Mouse (Mus musculus) stomach, embryonic 14.5 days (tissue): ENCODE measurements around the gene Zfp451. TPM values are rescaled to one million over a fixed set of nuclear protein-coding genes. Genes with fewer than 3 reads are reported as not detected.

Experiments
- ATAC-seq: fragments of 200-750 bp; cut with Nextera tagmentation; 2 replicates; pipeline ENCODE4 v1.8.0; 2017; ENCODE audit warnings: low read depth, moderate TSS enrichment; ENCODE audit not compliant: insufficient number of reproducible peaks, insufficient read depth, low FRiP score
- H3K27ac ChIP-seq: fragments of 300-500 bp; sonication (generic); 2 replicates; pipeline ENCODE4 v1.5.1; 2014; ENCODE audit warnings: mild to moderate bottlenecking, low read length, moderate library complexity, mixed read lengths
- H3K27me3 ChIP-seq: fragments of 300-500 bp; sonication (generic); 2 replicates; pipeline ENCODE4 v1.6.1; 2014; ENCODE audit warnings: low read length, control low read depth, mixed read lengths; ENCODE audit not compliant: control insufficient read depth, insufficient read depth
- H3K36me3 ChIP-seq: fragments of 300-500 bp; sonication (generic); 2 replicates; pipeline ENCODE4 v1.6.1; 2014; ENCODE audit warnings: mild to moderate bottlenecking, control low read depth, low read length, moderate library complexity, mixed read lengths; ENCODE audit not compliant: control insufficient read depth, insufficient read depth
- H3K4me1 ChIP-seq: fragments of 300-500 bp; sonication (generic); 2 replicates; pipeline ENCODE4 v1.6.1; 2014; ENCODE audit warnings: low read length, control low read depth, mixed read lengths; ENCODE audit not compliant: control insufficient read depth, insufficient read depth
- H3K4me2 ChIP-seq: fragments of 300-500 bp; sonication (generic); replicated peaks from 2 replicates; pipeline ENCODE4 v1.6.1; 2014; ENCODE audit warnings: low read depth, low read length, control low read depth
- H3K4me3 ChIP-seq: fragments of 300-500 bp; sonication (generic); 2 replicates; pipeline ENCODE4 v1.5.1; 2014; ENCODE audit warnings: low read depth, low read length, control low read depth
- H3K9ac ChIP-seq: fragments of 300-500 bp; sonication (generic); replicated peaks from 2 replicates; pipeline ENCODE4 v1.6.1; 2014; ENCODE audit warnings: low read depth, mild to moderate bottlenecking, control low read depth, low read length, moderate library complexity, mixed read lengths
- H3K9me3 ChIP-seq: fragments of 300-500 bp; sonication (generic); 2 replicates; pipeline ENCODE4 v1.6.1; 2016; ENCODE audit warnings: low read depth, low read length, control low read depth; ENCODE audit not compliant: control insufficient read depth
- WGBS: fragments of 180-500 bp; shearing (Covaris S2); extraction: QIAGEN DNeasy Blood & Tissue Kit; methylation state at CpG from one replicate; pipeline ENCODE4 v1.1.7; 2014; 5-methylcytosine and 5-hydroxymethylcytosine counted together
- polyA plus RNA-seq: library from polyadenylated mRNA; unstranded; fragments of >200 nt; fragmentation: Nextera tagmentation; extraction: Ambion mirVana; gene quantifications from 2 replicates; pipeline ENCODE4 v1.2.1, GENCODE M21; 2014

The Zfp451 gene
- polyA plus RNA-seq, 1 experiment from 2014 or later, result 37.8 TPM

- Histone ChIP-seq H3K4me3 (peak overlapping the region; percentile 79), H3K4me2 (peak overlapping the region; percentile 56), H3K9ac (peak overlapping the region; percentile 84), H3K4me1 (peaks cover 5% of the 10 kb centered on the region; the same call in 1 of the 2 replicates), H3K27me3 (no peaks in the 10 kb centered on the region), H3K9me3 (no peaks in the 10 kb centered on the region), H3K36me3 (peaks cover 17% of the 10 kb centered on the region; the same call in 1 of the 2 replicates), H3K27ac (peak overlapping the region; percentile 88)
- under 1% methylated on average over 41 of the region's 41 CpGs for WGBS
- ATAC-seq, result peak; percentile 56; the same call in 1 of the 2 replicates
These were observed 94.2 kb downstream of the Zfp451 start for GRCm38 (mm10) chr1:33720231-33720630.

- Histone ChIP-seq H3K27me3 (no peaks in the 10 kb centered on the region), H3K9ac (peak within 1 kb of the TSS; percentile 84), H3K4me3 (peak within 1 kb of the TSS; percentile 79), H3K4me2 (peak within 1 kb of the TSS; percentile 56), H3K27ac (peak within 1 kb of the TSS; percentile 88), H3K36me3 (peaks cover 13% of the 10 kb centered on the region; the same call in 1 of the 2 replicates), H3K9me3 (no peaks in the 10 kb centered on the region), H3K4me1 (peaks cover 5% of the 10 kb centered on the region; the same call in 1 of the 2 replicates)
- under 1% methylated on average over 54 of the region's 54 CpGs for WGBS
- peak; percentile 95 for ATAC-seq
These were observed 94.6 kb downstream of the Zfp451 start, which contains the start of gene Rab23 for GRCm38 (mm10) chr1:33719733-33720225. Rab23 (plus strand) TSS chr1:33719887.

GRCm38 (mm10) chr1:33717636-33718035 is 96.8 kb downstream of the Zfp451 start:
- Histone ChIP-seq H3K36me3 (no peaks in the 10 kb centered on the region), H3K4me3 (no peak overlapping the region), H3K27ac (no peak overlapping the region), H3K27me3 (no peaks in the 10 kb centered on the region), H3K9me3 (no peaks in the 10 kb centered on the region), H3K4me2 (no peak overlapping the region), H3K4me1 (peaks cover 5% of the 10 kb centered on the region; the same call in 1 of the 2 replicates), H3K9ac (no peak overlapping the region)
- whole genome bisulfite sequencing, result 75% methylated on average over 1 of the region's 1 CpGs
- ATAC-seq, result no peak

- Histone ChIP-seq H3K4me3 (no peak overlapping the region), H3K9ac (no peak overlapping the region), H3K27me3 (no peaks in the 10 kb centered on the region), H3K36me3 (no peaks in the 10 kb centered on the region), H3K9me3 (no peaks in the 10 kb centered on the region), H3K4me2 (no peak overlapping the region), H3K27ac (no peak overlapping the region), H3K4me1 (no peaks in the 10 kb centered on the region)
- no peak for ATAC-seq
- 2% methylated on average over 10 of the region's 10 CpGs for WGBS
These were observed 99.6 kb downstream of the Zfp451 start for GRCm38 (mm10) chr1:33714796-33715195.

- Histone ChIP-seq H3K9me3 (no peaks in the 10 kb centered on the region), H3K27me3 (no peaks in the 10 kb centered on the region), H3K4me3 (no peak overlapping the region), H3K27ac (no peak overlapping the region), H3K4me2 (no peak overlapping the region), H3K9ac (no peak overlapping the region), H3K36me3 (no peaks in the 10 kb centered on the region), H3K4me1 (no peaks in the 10 kb centered on the region)
- ATAC-seq, result no peak
- 86% methylated on average over 5 of the region's 5 CpGs for WGBS
These were observed 102.4 kb downstream of the Zfp451 start for GRCm38 (mm10) chr1:33712026-33712425.

Other genes with a start within 250 kb of the Zfp451 start
- 36.8 and 40.7 TPM in 2 replicates for gene Prim2, start 144.8 kb downstream of the Zfp451 start, polyA plus RNA-seq
- gene Rab23, start 94.7 kb downstream of the Zfp451 start, polyA plus RNA-seq, result 30.3 and 32.3 TPM in 2 replicates
- gene Bag2, start 56.8 kb downstream of the Zfp451 start, polyA plus RNA-seq, result 61.7 and 63.2 TPM in 2 replicates
- 1.1 and 2.2 TPM in 2 replicates for gene Bend6, start 93.2 kb upstream of the Zfp451 start, polyA plus RNA-seq
- 42.0 and 42.9 TPM in 2 replicates for gene Dst, start 93.6 kb upstream of the Zfp451 start, polyA plus RNA-seq